Mouse (Mus musculus) myocyte (in vitro differentiated cells): ENCODE data around the gene Gm4881. TPM values are rescaled to one million over a fixed set of nuclear protein-coding genes. Genes with fewer than 3 reads are reported as not detected.

ENCODE experiments used
- H3K27me3 ChIP-seq: one replicate; pipeline ENCODE4 v1.6.1; 2011; ENCODE audit not compliant: control insufficient read depth, insufficient read depth, insufficient read length
- H3K36me3 ChIP-seq: one replicate; pipeline ENCODE4 v1.6.1; 2011; ENCODE audit not compliant: control insufficient read depth, insufficient read depth
- H3K4me2 ChIP-seq: one replicate; pipeline ENCODE4 v1.6.1; 2011; ENCODE audit warnings: low read depth, control low read depth
- H3K4me3 ChIP-seq: one replicate; pipeline ENCODE4 v1.5.1; 2011; ENCODE audit warnings: mild to moderate bottlenecking, control low read depth, moderate library complexity
- H3K79me2 ChIP-seq: one replicate; pipeline ENCODE4 v1.6.1; 2011; ENCODE audit not compliant: control insufficient read depth, insufficient read depth
- H3ac ChIP-seq: one replicate; pipeline ENCODE4 v1.6.1; 2011; ENCODE audit not compliant: control insufficient read depth, insufficient read length
- CEBPB ChIP-seq: IDR thresholded peaks from 2 replicates; pipeline ENCODE4 v1.6.1; 2011; ENCODE audit warnings: mild to moderate bottlenecking, moderate library complexity; ENCODE audit not compliant: poor library complexity, insufficient read depth, severe bottlenecking
- E2F4 ChIP-seq: IDR thresholded peaks from one replicate; pipeline ENCODE4 v1.6.1; 2011; ENCODE audit warnings: mild to moderate bottlenecking, control low read depth, moderate library complexity; ENCODE audit not compliant: insufficient read depth
- MAX ChIP-seq: IDR thresholded peaks from one replicate; pipeline ENCODE4 v1.6.1; 2011; ENCODE audit warnings: low read depth, mild to moderate bottlenecking, control low read depth
- MYOD1 ChIP-seq, 3 experiments: IDR thresholded peaks; one replicate each; pipeline ENCODE4 v1.6.1; 2011; ENCODE audit warnings: control low read depth in 2 of 3, low read depth in 2 of 3, mild to moderate bottlenecking in 2 of 3, moderate library complexity in 1 of 3; ENCODE audit not compliant: insufficient read length in 2 of 3, control insufficient read depth in 1 of 3
- MYOG ChIP-seq, 3 experiments: IDR thresholded peaks; one replicate each; pipeline ENCODE4 v1.6.1; 2011; ENCODE audit warnings: control low read depth in 2 of 3, low read depth in 2 of 3, mild to moderate bottlenecking in 2 of 3; ENCODE audit not compliant: insufficient read length in 2 of 3, control insufficient read depth in 1 of 3, insufficient read depth in 1 of 3
- POLR2A ChIP-seq: IDR thresholded peaks from one replicate; pipeline ENCODE4 v1.6.1; 2011; ENCODE audit warnings: low read depth, mild to moderate bottlenecking, control low read depth, moderate library complexity; ENCODE audit not compliant: insufficient read length
- POLR2AphosphoS2 ChIP-seq: IDR thresholded peaks from one replicate; pipeline ENCODE4 v1.6.1; 2011; ENCODE audit warnings: low read depth, control low read depth; ENCODE audit not compliant: insufficient read length
- REST ChIP-seq: IDR thresholded peaks from one replicate; pipeline ENCODE4 v1.6.1; 2011; ENCODE audit warnings: mild to moderate bottlenecking, control low read depth, moderate library complexity; ENCODE audit not compliant: insufficient read depth, insufficient read length
- SRF ChIP-seq: IDR thresholded peaks from one replicate; pipeline ENCODE4 v1.6.1; 2011; ENCODE audit warnings: low read depth; ENCODE audit not compliant: control insufficient read depth, insufficient read length
- TCF12 ChIP-seq: IDR thresholded peaks from one replicate; pipeline ENCODE4 v1.6.1; 2011; ENCODE audit warnings: mild to moderate bottlenecking, control low read depth; ENCODE audit not compliant: poor library complexity, insufficient read depth, severe bottlenecking
- TCF3 ChIP-seq: IDR thresholded peaks from one replicate; pipeline ENCODE4 v1.6.1; 2011; ENCODE audit warnings: low read depth, control low read depth; ENCODE audit not compliant: insufficient read length
- USF1 ChIP-seq: IDR thresholded peaks from one replicate; pipeline ENCODE4 v1.6.1; 2011; ENCODE audit warnings: low read depth, mild to moderate bottlenecking, control low read depth, moderate library complexity
- polyA plus RNA-seq: library from polyadenylated mRNA; unstranded; fragments of >200 nt; fragmentation: generic; extraction: Trizol; gene quantifications from one replicate; pipeline ENCODE4 v1.2.1, GENCODE M21; 2012; ENCODE audit warnings: missing spikeins

The Gm4881 gene
- polyA plus RNA-seq, 1 experiment = not detected

GRCm38 (mm10) chr7:24954450-24954849, 10.2 kb upstream of the Gm4881 start:
- no peaks in the 10 kb centered on the region for H3K79me2 ChIP-seq
- peaks cover 75% of the 10 kb centered on the region for H3K27me3 ChIP-seq
- H3K36me3 ChIP-seq = no peaks in the 10 kb centered on the region
- no peak overlapping the region for H3ac ChIP-seq
- no peak for TF ChIP-seq E2F4
- TF ChIP-seq MYOD1 (IDR thresholded peaks at IDR 0.05; ENCODE audit: control insufficient read depth in 1 of 3, insufficient read length in 2 of 3, low read depth in 2 of 3) = no peak
- no peak for TF ChIP-seq SRF
- no peak for TF ChIP-seq MAX
- TF ChIP-seq USF1 = no peak
- H3K4me2 ChIP-seq = no peak overlapping the region
- H3K4me3 ChIP-seq = no peak overlapping the region

GRCm38 (mm10) chr7:24953966-24954365, 9.7 kb upstream of the Gm4881 start:
- Histone ChIP-seq H3K4me3 (no peak overlapping the region), H3K36me3 (no peaks in the 10 kb centered on the region), H3K4me2 (no peak overlapping the region), H3K79me2 (no peaks in the 10 kb centered on the region), H3K27me3 (peaks cover 80% of the 10 kb centered on the region), H3ac (no peak overlapping the region)
- no peak for TF ChIP-seq TCF3
- TF ChIP-seq MYOD1 (IDR thresholded peaks at IDR 0.05; ENCODE audit: control insufficient read depth in 1 of 3, insufficient read length in 2 of 3, low read depth in 2 of 3) = no peak
- TF ChIP-seq E2F4 = no peak
- TF ChIP-seq POLR2AphosphoS2 = no peak
- no peak for TF ChIP-seq MYOG (IDR thresholded peaks at IDR 0.05; ENCODE audit: control insufficient read depth in 1 of 3, insufficient read depth in 1 of 3, insufficient read length in 2 of 3, low read depth in 2 of 3)
- TF ChIP-seq REST = no peak
- no peak for TF ChIP-seq SRF
- no peak for TF ChIP-seq CEBPB
- TF ChIP-seq TCF12 = no peak
- no peak for TF ChIP-seq MAX
- TF ChIP-seq POLR2A = no peak
- TF ChIP-seq USF1 = no peak

- peaks cover 98% of the 10 kb centered on the region for H3K27me3 ChIP-seq
Observed at GRCm38 (mm10) chr7:24949958-24950623, 5.8 kb upstream of the Gm4881 start.

GRCm38 (mm10) chr7:24948774-24949173, 4.5 kb upstream of the Gm4881 start:
- no peak overlapping the region for H3K4me3 ChIP-seq
- H3ac ChIP-seq = no peak overlapping the region
- no peaks in the 10 kb centered on the region for H3K36me3 ChIP-seq
- no peak overlapping the region for H3K4me2 ChIP-seq
- TF ChIP-seq POLR2AphosphoS2 (no peak), POLR2A (no peak), CEBPB (no peak), TCF12 (no peak)
- no peaks in the 10 kb centered on the region for H3K79me2 ChIP-seq
- H3K27me3 ChIP-seq = peaks cover 98% of the 10 kb centered on the region

More at GRCm38 (mm10) chr7:24949958-24950623, 5.8 kb upstream of the Gm4881 start:
- Histone ChIP-seq H3K36me3 (no peaks in the 10 kb centered on the region), H3K4me2 (no peak overlapping the region), H3K79me2 (no peaks in the 10 kb centered on the region), H3K4me3 (no peak overlapping the region), H3ac (no peak overlapping the region)
- peak; percentile 68 for TF ChIP-seq REST
- no peak for TF ChIP-seq USF1

- no peaks in the 10 kb centered on the region for H3K79me2 ChIP-seq
- H3ac ChIP-seq = no peak overlapping the region
- no peak overlapping the region for H3K4me3 ChIP-seq
- no peaks in the 10 kb centered on the region for H3K36me3 ChIP-seq
- TF ChIP-seq REST (no peak), TCF12 (no peak), USF1 (no peak), MYOG (IDR thresholded peaks at IDR 0.05; ENCODE audit: control insufficient read depth in 1 of 3, insufficient read depth in 1 of 3, insufficient read length in 2 of 3, low read depth in 2 of 3) (no peak), MYOD1 (IDR thresholded peaks at IDR 0.05; ENCODE audit: control insufficient read depth in 1 of 3, insufficient read length in 2 of 3, low read depth in 2 of 3) (no peak), MAX (no peak), CEBPB (no peak), SRF (no peak), E2F4 (no peak), TCF3 (no peak), POLR2A (no peak), POLR2AphosphoS2 (no peak)
- peaks cover 100% of the 10 kb centered on the region for H3K27me3 ChIP-seq
- no peak overlapping the region for H3K4me2 ChIP-seq
Observed at GRCm38 (mm10) chr7:24947316-24948048, 3.2 kb upstream of the Gm4881 start.
